Mouse (Mus musculus): ENCODE data around the gene Cd93. TPM values are rescaled to one million over a fixed set of nuclear protein-coding genes. Genes with fewer than 3 reads are reported as not detected.

Cd93 gene
- total RNA-seq, 1 experiment, result 0.40 TPM

GRCm38 (mm10) chr2:148485576-148485975 lies 42.2 kb upstream of the Cd93 start:
- TF ChIP-seq ZNF384 (IDR thresholded peaks at IDR 0.05; ENCODE audit: low read depth, low read length) (no peak), ZC3H11A (IDR thresholded peaks at IDR 0.05; ENCODE audit: borderline replicate concordance, low read depth, low read length) (no peak), CHD2 (IDR thresholded peaks at IDR 0.05; ENCODE audit: low read depth, low read length) (no peak), HCFC1 (IDR thresholded peaks at IDR 0.05; ENCODE audit: borderline replicate concordance, insufficient read depth, low read length) (no peak), MAFK (IDR thresholded peaks at IDR 0.05; ENCODE audit: insufficient read depth, low read depth, low read length) (no peak)
- no peak for DNase-seq (ENCODE audit: low read depth, low spot score)
- no peaks in the 10 kb centered on the region for H3K9me3 ChIP-seq (ENCODE audit: control insufficient read depth, insufficient read depth, low read depth, low read length)
- H3K36me3 ChIP-seq (ENCODE audit: control insufficient read depth, insufficient read depth, low read length, poor library complexity, severe bottlenecking), result no peaks in the 10 kb centered on the region
- H3K9ac ChIP-seq (ENCODE audit: insufficient read depth, low read depth, low read length, poor library complexity, severe bottlenecking), result no peak overlapping the region
- in situ Hi-C loops (cut with MboI; ENCODE audit: low sequenced_read_pairs in 2 of 2, unreplicated experiment in 2 of 2), result no loop called here
- H3K4me1 ChIP-seq (ENCODE audit: control insufficient read depth in 2 of 2, insufficient read depth in 2 of 2, low read length in 2 of 2, poor library complexity in 1 of 2), result no peaks in the 10 kb centered on the region
- H3K27ac ChIP-seq (ENCODE audit: insufficient read depth, low read depth, low read length, poor library complexity, severe bottlenecking), result no peak overlapping the region
- H3K4me3 ChIP-seq (ENCODE audit: insufficient read depth in 1 of 2, low read depth in 1 of 2, low read length in 2 of 2, poor library complexity in 1 of 2, severe bottlenecking in 1 of 2), result no peak overlapping the region

GRCm38 (mm10) chr2:148480376-148480775 lies 37.0 kb upstream of the Cd93 start:
- H3K9me3 ChIP-seq (ENCODE audit: control insufficient read depth, insufficient read depth, low read depth, low read length), result no peaks in the 10 kb centered on the region
- no peaks in the 10 kb centered on the region for H3K4me1 ChIP-seq (ENCODE audit: control insufficient read depth in 2 of 2, insufficient read depth in 2 of 2, low read length in 2 of 2, poor library complexity in 1 of 2)
- no peak for DNase-seq (ENCODE audit: low read depth, low spot score)
- in situ Hi-C loops (cut with MboI; ENCODE audit: low sequenced_read_pairs in 2 of 2, unreplicated experiment in 2 of 2), result no loop called here
- TF ChIP-seq CHD2 (IDR thresholded peaks at IDR 0.05; ENCODE audit: low read depth, low read length) (no peak), ZNF384 (IDR thresholded peaks at IDR 0.05; ENCODE audit: low read depth, low read length) (no peak), ZC3H11A (IDR thresholded peaks at IDR 0.05; ENCODE audit: borderline replicate concordance, low read depth, low read length) (no peak), HCFC1 (IDR thresholded peaks at IDR 0.05; ENCODE audit: borderline replicate concordance, insufficient read depth, low read length) (no peak), MAFK (IDR thresholded peaks at IDR 0.05; ENCODE audit: insufficient read depth, low read depth, low read length) (no peak)
- H3K9ac ChIP-seq (ENCODE audit: insufficient read depth, low read depth, low read length, poor library complexity, severe bottlenecking), result no peak overlapping the region
- no peak overlapping the region for H3K27ac ChIP-seq (ENCODE audit: insufficient read depth, low read depth, low read length, poor library complexity, severe bottlenecking)
- no peaks in the 10 kb centered on the region for H3K36me3 ChIP-seq (ENCODE audit: control insufficient read depth, insufficient read depth, low read length, poor library complexity, severe bottlenecking)
- H3K4me3 ChIP-seq (ENCODE audit: insufficient read depth in 1 of 2, low read depth in 1 of 2, low read length in 2 of 2, poor library complexity in 1 of 2, severe bottlenecking in 1 of 2), result no peak overlapping the region

- no peak for DNase-seq (ENCODE audit: low read depth, low spot score)
- in situ Hi-C loops (cut with MboI; ENCODE audit: low sequenced_read_pairs in 2 of 2, unreplicated experiment in 2 of 2), result no loop called here
- Histone ChIP-seq H3K9ac (ENCODE audit: insufficient read depth, low read depth, low read length, poor library complexity, severe bottlenecking) (no peak overlapping the region), H3K9me3 (ENCODE audit: control insufficient read depth, insufficient read depth, low read depth, low read length) (no peaks in the 10 kb centered on the region), H3K36me3 (ENCODE audit: control insufficient read depth, insufficient read depth, low read length, poor library complexity, severe bottlenecking) (no peaks in the 10 kb centered on the region), H3K27ac (ENCODE audit: insufficient read depth, low read depth, low read length, poor library complexity, severe bottlenecking) (no peak overlapping the region), H3K4me3 (ENCODE audit: insufficient read depth in 1 of 2, low read depth in 1 of 2, low read length in 2 of 2, poor library complexity in 1 of 2, severe bottlenecking in 1 of 2) (no peak overlapping the region), H3K4me1 (ENCODE audit: control insufficient read depth in 2 of 2, insufficient read depth in 2 of 2, low read length in 2 of 2, poor library complexity in 1 of 2) (no peaks in the 10 kb centered on the region)
- TF ChIP-seq HCFC1 (IDR thresholded peaks at IDR 0.05; ENCODE audit: borderline replicate concordance, insufficient read depth, low read length) (no peak), CHD2 (IDR thresholded peaks at IDR 0.05; ENCODE audit: low read depth, low read length) (no peak), ZNF384 (IDR thresholded peaks at IDR 0.05; ENCODE audit: low read depth, low read length) (no peak), ZC3H11A (IDR thresholded peaks at IDR 0.05; ENCODE audit: borderline replicate concordance, low read depth, low read length) (no peak), MAFK (IDR thresholded peaks at IDR 0.05; ENCODE audit: insufficient read depth, low read depth, low read length) (no peak)
Observed at GRCm38 (mm10) chr2:148478141-148478701, 34.9 kb upstream of the Cd93 start.

GRCm38 (mm10) chr2:148477346-148477745 lies 34.0 kb upstream of the Cd93 start:
- H3K4me3 ChIP-seq (ENCODE audit: insufficient read depth in 1 of 2, low read depth in 1 of 2, low read length in 2 of 2, poor library complexity in 1 of 2, severe bottlenecking in 1 of 2), result no peak overlapping the region
- in situ Hi-C loops (cut with MboI; ENCODE audit: low sequenced_read_pairs in 2 of 2, unreplicated experiment in 2 of 2), result no loop called here
- no peaks in the 10 kb centered on the region for H3K36me3 ChIP-seq (ENCODE audit: control insufficient read depth, insufficient read depth, low read length, poor library complexity, severe bottlenecking)
- TF ChIP-seq CHD2 (IDR thresholded peaks at IDR 0.05; ENCODE audit: low read depth, low read length) (no peak), MAFK (IDR thresholded peaks at IDR 0.05; ENCODE audit: insufficient read depth, low read depth, low read length) (no peak), HCFC1 (IDR thresholded peaks at IDR 0.05; ENCODE audit: borderline replicate concordance, insufficient read depth, low read length) (no peak), ZNF384 (IDR thresholded peaks at IDR 0.05; ENCODE audit: low read depth, low read length) (no peak), ZC3H11A (IDR thresholded peaks at IDR 0.05; ENCODE audit: borderline replicate concordance, low read depth, low read length) (no peak)
- no peaks in the 10 kb centered on the region for H3K4me1 ChIP-seq (ENCODE audit: control insufficient read depth in 2 of 2, insufficient read depth in 2 of 2, low read length in 2 of 2, poor library complexity in 1 of 2)
- no peak for DNase-seq (ENCODE audit: low read depth, low spot score)
- no peak overlapping the region for H3K9ac ChIP-seq (ENCODE audit: insufficient read depth, low read depth, low read length, poor library complexity, severe bottlenecking)
- no peak overlapping the region for H3K27ac ChIP-seq (ENCODE audit: insufficient read depth, low read depth, low read length, poor library complexity, severe bottlenecking)
- no peaks in the 10 kb centered on the region for H3K9me3 ChIP-seq (ENCODE audit: control insufficient read depth, insufficient read depth, low read depth, low read length)
